Mouse (Mus musculus): ENCODE data around the gene Rtn3. TPM values are rescaled to one million over a fixed set of nuclear protein-coding genes. Genes with fewer than 3 reads are reported as not detected.
"Not testable (repeated sequence)": the region's sequence is repeated elsewhere in the genome, so short reads cannot be mapped to it uniquely, and the experiment has no call there.

The Rtn3 gene
- polyA plus RNA-seq, 1 experiment from 2014 or later: 670 TPM

DNA sequence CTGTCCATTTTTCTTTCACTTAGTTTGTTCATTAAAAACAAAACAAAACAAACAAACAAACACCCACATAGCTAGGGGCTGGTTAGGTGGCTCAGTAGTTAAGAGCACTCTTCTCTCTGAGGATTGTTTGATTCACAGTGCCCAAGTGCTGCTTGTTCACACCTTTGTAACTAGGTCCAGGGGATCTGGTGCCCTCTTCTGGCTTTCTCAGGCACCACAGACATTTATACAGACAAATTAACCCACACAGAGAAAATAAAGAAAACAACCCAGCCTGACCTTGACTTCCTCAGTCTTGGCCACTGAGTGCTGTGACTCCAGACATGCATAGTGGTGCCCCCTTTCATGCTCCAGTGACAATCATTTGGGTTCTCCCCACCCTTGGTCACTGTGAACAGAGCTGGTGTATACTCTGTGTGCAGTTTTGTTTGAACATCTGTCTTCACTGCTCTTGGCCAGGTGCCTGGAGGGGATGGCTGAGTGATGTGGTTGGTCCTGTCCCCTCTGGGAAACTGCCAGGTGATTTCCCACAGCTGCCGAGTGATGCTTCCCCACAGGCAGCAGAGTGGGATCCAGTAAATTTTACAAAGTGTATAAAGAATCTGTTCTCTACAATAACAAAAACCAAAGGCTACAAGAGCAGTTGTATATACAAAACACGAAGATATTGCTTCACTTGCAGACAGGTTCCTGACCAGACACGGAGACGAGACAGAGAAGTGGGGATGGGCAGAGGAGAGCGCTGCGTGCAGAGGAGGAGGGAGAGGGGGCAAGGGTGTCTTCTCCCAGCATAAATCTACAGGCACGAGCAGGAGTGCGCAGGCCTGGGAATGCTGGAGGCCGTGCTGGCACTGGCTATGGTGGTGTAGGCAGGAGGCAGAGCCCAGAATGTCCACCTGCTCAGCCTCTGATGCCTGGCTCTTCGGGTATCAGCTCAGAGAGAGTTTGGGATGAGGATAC is 85.9 kb downstream of the Rtn3 start:
- not testable (repeated sequence) for H3K4me2 ChIP-seq; H3K27me3 ChIP-seq (replicated peaks); H3K4me3 ChIP-seq (replicated peaks); H3K9me3 ChIP-seq (replicated peaks); H3K4me1 ChIP-seq; H3K36me3 ChIP-seq; H3K9ac ChIP-seq (replicated peaks); H3K27ac ChIP-seq (replicated peaks); ATAC-seq (ENCODE audit: low FRiP score)
- WGBS: 51% methylated on average over 9 of the region's 10 CpGs

GRCm38 (mm10) chr19:7388488-7388887 is 94.6 kb downstream of the Rtn3 start:
- Histone ChIP-seq H3K4me2 (no peak overlapping the region), H3K4me3 (replicated peaks) (no peak overlapping the region), H3K9me3 (replicated peaks) (no peaks in the 10 kb centered on the region), H3K27me3 (replicated peaks) (no peaks in the 10 kb centered on the region), H3K4me1 (peaks cover 14% of the 10 kb centered on the region), H3K36me3 (no peaks in the 10 kb centered on the region), H3K27ac (replicated peaks) (no peak overlapping the region), H3K9ac (replicated peaks) (no peak overlapping the region)
- 91% methylated on average over 6 of the region's 6 CpGs for WGBS
- no peak for ATAC-seq (ENCODE audit: low FRiP score)

- H3K9ac ChIP-seq (replicated peaks): no peak overlapping the region
- no peaks in the 10 kb centered on the region for H3K36me3 ChIP-seq
- WGBS: 38% methylated on average over 2 of the region's 2 CpGs
- H3K27me3 ChIP-seq (replicated peaks): no peaks in the 10 kb centered on the region
- ATAC-seq (ENCODE audit: low FRiP score): no peak
- H3K4me2 ChIP-seq: no peak overlapping the region
- peaks cover 25% of the 10 kb centered on the region for H3K4me1 ChIP-seq
- H3K27ac ChIP-seq (replicated peaks): no peak overlapping the region
- H3K9me3 ChIP-seq (replicated peaks): no peaks in the 10 kb centered on the region
- H3K4me3 ChIP-seq (replicated peaks): no peak overlapping the region
Measured at GRCm38 (mm10) chr19:7386042-7386441, 97.0 kb downstream of the Rtn3 start.

- no peaks in the 10 kb centered on the region for H3K9me3 ChIP-seq (replicated peaks)
- peak within 1 kb of the TSS; percentile 77 for H3K4me2 ChIP-seq
- ATAC-seq (ENCODE audit: low FRiP score): peak; percentile 98
- peak within 1 kb of the TSS; percentile 91 for H3K9ac ChIP-seq (replicated peaks)
- under 1% methylated on average over 46 of the region's 52 CpGs for WGBS
- H3K27ac ChIP-seq (replicated peaks): peak within 1 kb of the TSS; percentile 97
- no peaks in the 10 kb centered on the region for H3K27me3 ChIP-seq (replicated peaks)
- H3K4me3 ChIP-seq (replicated peaks): peak within 1 kb of the TSS; percentile 89
- H3K4me1 ChIP-seq: peaks cover 44% of the 10 kb centered on the region
- H3K36me3 ChIP-seq: no peaks in the 10 kb centered on the region
Measured at GRCm38 (mm10) chr19:7382903-7383865, 99.9 kb downstream of the Rtn3 start, which contains the start of gene Spindoc. Gene Spindoc (minus strand): TSS chr19:7382994.

DNA sequence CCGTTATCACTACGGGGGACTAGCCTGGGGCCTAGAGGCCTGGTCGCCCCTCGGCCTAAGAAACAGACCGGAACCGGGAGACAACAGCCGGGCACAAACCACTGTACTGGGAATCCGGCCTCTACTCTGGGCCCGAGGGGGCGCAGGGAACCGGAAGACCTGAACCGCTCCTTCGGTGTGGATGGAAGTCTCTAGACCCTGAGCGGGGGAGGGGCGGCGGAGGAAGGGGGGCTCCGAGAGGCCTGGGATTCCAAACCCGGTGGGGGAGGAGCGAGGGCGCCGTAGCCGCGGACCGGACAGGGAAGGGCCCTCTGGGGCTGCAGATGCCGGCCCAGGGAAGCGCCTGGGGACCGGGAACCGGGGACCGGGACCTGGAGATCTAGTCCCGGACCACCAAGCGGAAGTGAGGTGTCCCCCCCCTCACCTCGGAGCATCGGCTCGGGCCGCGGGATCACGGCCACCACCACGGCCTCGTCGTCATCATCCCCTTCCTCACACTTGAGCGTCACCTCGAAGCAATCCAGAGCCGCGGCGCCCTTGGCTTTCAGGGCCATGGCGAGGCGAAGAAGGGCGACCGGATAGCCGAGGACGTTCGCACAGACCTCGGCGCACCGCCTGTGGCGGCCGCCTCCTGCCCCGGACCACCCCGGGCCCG is 100.7 kb downstream of the Rtn3 start:
- peak overlapping the region; percentile 97 for H3K27ac ChIP-seq (replicated peaks)
- H3K9ac ChIP-seq (replicated peaks): peak overlapping the region; percentile 91
- H3K4me2 ChIP-seq: peak overlapping the region; percentile 77
- peak; percentile 70 for ATAC-seq (ENCODE audit: low FRiP score)
- H3K4me1 ChIP-seq: peaks cover 47% of the 10 kb centered on the region
- no peaks in the 10 kb centered on the region for H3K36me3 ChIP-seq
- peak overlapping the region; percentile 89 for H3K4me3 ChIP-seq (replicated peaks)
- WGBS: under 1% methylated on average over 54 of the region's 60 CpGs
- no peaks in the 10 kb centered on the region for H3K9me3 ChIP-seq (replicated peaks)
- H3K27me3 ChIP-seq (replicated peaks): no peaks in the 10 kb centered on the region

GRCm38 (mm10) chr19:7381906-7382247 is 101.2 kb downstream of the Rtn3 start:
- ATAC-seq (ENCODE audit: low FRiP score): no peak
- Histone ChIP-seq H3K27ac (replicated peaks) (peak overlapping the region; percentile 97), H3K9ac (replicated peaks) (peak overlapping the region; percentile 91), H3K9me3 (replicated peaks) (no peaks in the 10 kb centered on the region), H3K36me3 (no peaks in the 10 kb centered on the region), H3K4me1 (peaks cover 48% of the 10 kb centered on the region), H3K4me3 (replicated peaks) (peak overlapping the region; percentile 89), H3K4me2 (peak overlapping the region; percentile 77), H3K27me3 (replicated peaks) (no peaks in the 10 kb centered on the region)
- WGBS: under 1% methylated on average over 8 of the region's 8 CpGs

- ATAC-seq (ENCODE audit: low FRiP score): no peak
- peaks cover 33% of the 10 kb centered on the region for H3K4me1 ChIP-seq
- peaks cover 28% of the 10 kb centered on the region for H3K36me3 ChIP-seq
- no peak overlapping the region for H3K4me3 ChIP-seq (replicated peaks)
- H3K27me3 ChIP-seq (replicated peaks): no peaks in the 10 kb centered on the region
- no peak overlapping the region for H3K4me2 ChIP-seq
- no peak overlapping the region for H3K27ac ChIP-seq (replicated peaks)
- no peak overlapping the region for H3K9ac ChIP-seq (replicated peaks)
- no peaks in the 10 kb centered on the region for H3K9me3 ChIP-seq (replicated peaks)
- WGBS: 85% methylated on average over 2 of the region's 2 CpGs
Measured at GRCm38 (mm10) chr19:7377639-7378038, 105.4 kb downstream of the Rtn3 start.

Small RNA genes lying within 50 kb of the gene (microRNA-seq; reads per million reads assigned to microRNA genes)
- gene Mir6991: 3.1 reads per million, percentile 11 among the genes with 10 or more reads in this experiment

Other genes starting within 250 kb of the Rtn3 start
- gene Naa40, start 242.1 kb downstream of the Rtn3 start, polyA plus RNA-seq (2015; fragmentation: Nextera tagmentation; extraction: Ambion mirVana): 59.6 and 61.3 TPM in 2 replicates
- 14.8 and 15.3 TPM in 2 replicates for gene Rcor2, start 216.0 kb downstream of the Rtn3 start, polyA plus RNA-seq (2015; fragmentation: Nextera tagmentation; extraction: Ambion mirVana)
- gene Mark2, start 141.4 kb downstream of the Rtn3 start, polyA plus RNA-seq (2015; fragmentation: Nextera tagmentation; extraction: Ambion mirVana): 47.4 and 51.9 TPM in 2 replicates
- gene Spindoc, start 100.3 kb downstream of the Rtn3 start, polyA plus RNA-seq (2015; fragmentation: Nextera tagmentation; extraction: Ambion mirVana): 25.3 and 30.9 TPM in 2 replicates
- 12.8 and 16.0 TPM in 2 replicates for gene 2700081O15Rik, start 65.7 kb downstream of the Rtn3 start, polyA plus RNA-seq (2015; fragmentation: Nextera tagmentation; extraction: Ambion mirVana)
- 7.0 and 7.6 TPM in 2 replicates for gene Atl3, start 10.8 kb upstream of the Rtn3 start, polyA plus RNA-seq (2015; fragmentation: Nextera tagmentation; extraction: Ambion mirVana)
- 4.7 and 6.9 TPM in 2 replicates for gene Pla2g16, start 74.2 kb upstream of the Rtn3 start, polyA plus RNA-seq (2015; fragmentation: Nextera tagmentation; extraction: Ambion mirVana)
- gene Lgals12, start 123.9 kb upstream of the Rtn3 start, polyA plus RNA-seq (2015; fragmentation: Nextera tagmentation; extraction: Ambion mirVana): 0.15 and 0.26 TPM in 2 replicates
- gene Hrasls5, start 129.3 kb upstream of the Rtn3 start, polyA plus RNA-seq (2015; fragmentation: Nextera tagmentation; extraction: Ambion mirVana): not detected in 2 replicates
- not detected in 2 replicates for gene Slc22a19, start 228.0 kb upstream of the Rtn3 start, polyA plus RNA-seq (2015; fragmentation: Nextera tagmentation; extraction: Ambion mirVana)

Measured in neural tube, embryonic 15.5 days (tissue).